Mouse (Mus musculus) adrenal gland, adult 8-10 months (tissue): Measurements from ENCODE around the gene Lhfp. TPM values are rescaled to one million over a fixed set of nuclear protein-coding genes. Genes with fewer than 3 reads are reported as not detected.
"Not testable (repeated sequence)": the region's sequence is repeated elsewhere in the genome, so short reads cannot be mapped to it uniquely, and the experiment has no call there.

Source experiments
- DNase-seq: peaks from one replicate; pipeline ENCODE4 v3.0.0; 2022
- total RNA-seq, 4 experiments: library from RNA; stranded (reverse); gene quantifications; 2 replicates each; pipeline ENCODE4 v1.2.4; 2022

Lhfp gene
- total RNA-seq, 4 experiments from 2014 or later: 17.4 to 26.7 (median 23.4) TPM

DNA sequence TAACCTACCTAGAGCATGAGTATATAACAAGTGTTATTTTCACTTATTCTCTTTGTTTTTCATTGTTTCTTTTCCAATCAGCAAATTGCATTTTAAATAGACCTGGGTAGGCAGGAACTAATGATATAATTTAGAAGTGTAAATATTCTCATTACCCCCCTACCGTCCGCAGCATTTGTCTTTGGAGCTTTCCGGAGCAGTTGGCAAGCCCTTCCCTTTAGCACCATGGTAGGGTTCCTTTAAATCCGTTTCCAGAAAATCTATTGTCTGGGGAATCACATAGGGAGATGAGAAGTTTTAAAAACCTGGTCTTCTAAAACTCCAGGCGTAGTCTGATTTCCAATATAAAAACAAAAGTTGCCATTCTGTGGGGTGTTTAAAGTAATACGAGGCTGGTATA, 59.5 kb downstream of the Lhfp start:
- DNase-seq: no peak

DNA sequence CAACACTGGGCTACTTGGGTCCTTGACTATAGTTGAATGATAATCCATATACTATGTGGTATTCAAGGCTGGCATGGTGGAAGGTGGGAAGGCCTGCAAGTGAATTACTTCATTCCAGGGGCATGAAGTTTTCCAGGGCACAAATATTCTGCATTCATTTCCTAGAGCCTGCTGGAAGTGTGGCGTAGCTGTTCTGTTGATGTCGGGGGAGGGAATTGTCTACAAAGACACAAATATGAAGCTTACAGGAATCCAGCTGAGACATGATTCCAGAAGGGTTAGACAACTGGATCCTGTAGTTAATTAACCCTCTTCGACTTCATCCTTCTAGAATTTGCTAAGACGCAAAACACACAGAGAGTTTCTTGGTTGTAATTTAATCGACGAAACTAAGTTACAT, 60.4 kb downstream of the Lhfp start:
- no peak for DNase-seq

DNA sequence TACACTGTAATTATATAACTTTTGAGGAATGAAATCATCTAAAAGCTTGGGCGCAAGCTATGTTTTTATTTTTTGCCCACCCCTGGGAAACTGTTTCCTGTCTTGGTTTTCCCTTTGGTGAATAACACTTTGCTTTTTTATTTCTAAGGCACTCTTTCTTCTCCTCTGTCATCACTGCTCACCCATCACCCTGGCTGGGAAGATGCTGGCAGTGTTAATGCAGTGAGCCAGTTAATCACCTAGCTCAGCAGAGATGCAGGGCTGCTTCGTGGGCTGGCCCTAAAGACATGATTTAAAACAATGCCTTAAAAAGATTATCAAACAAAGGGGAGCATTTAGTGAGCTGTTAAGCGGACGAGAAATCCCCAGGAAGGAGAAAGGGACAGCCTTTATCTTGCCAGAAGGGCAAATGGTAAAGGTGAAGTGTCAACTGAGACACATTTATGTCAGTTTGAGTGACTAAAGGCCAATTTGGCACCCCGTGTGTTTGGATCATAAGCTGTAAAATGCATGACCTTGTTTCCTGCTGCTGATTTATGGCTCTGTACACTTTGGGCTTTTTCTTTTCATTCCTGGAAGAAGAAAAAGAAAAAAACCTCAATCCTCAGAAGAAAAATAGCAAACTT, 60.9 kb downstream of the Lhfp start:
- no peak for DNase-seq

DNA sequence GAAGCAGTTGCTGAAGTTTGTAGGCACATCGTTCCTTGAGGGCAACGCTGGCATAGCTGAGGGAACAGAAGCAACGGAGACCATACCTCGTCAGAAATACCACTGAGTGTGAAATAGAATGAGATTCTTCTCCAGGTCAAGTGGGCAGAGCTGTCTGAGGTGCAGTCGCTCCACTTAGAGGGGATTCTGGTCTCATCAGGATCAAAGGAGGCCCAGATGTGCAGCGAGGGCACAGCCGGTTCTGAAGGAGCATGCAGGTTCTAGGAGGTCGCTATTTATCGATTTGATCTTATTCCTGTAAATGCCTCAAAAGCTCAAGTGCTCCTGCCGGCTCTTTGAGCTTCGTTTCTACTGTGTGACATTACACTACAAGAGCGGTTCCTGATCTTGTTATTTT, 61.4 kb downstream of the Lhfp start:
- no peak for DNase-seq

DNA sequence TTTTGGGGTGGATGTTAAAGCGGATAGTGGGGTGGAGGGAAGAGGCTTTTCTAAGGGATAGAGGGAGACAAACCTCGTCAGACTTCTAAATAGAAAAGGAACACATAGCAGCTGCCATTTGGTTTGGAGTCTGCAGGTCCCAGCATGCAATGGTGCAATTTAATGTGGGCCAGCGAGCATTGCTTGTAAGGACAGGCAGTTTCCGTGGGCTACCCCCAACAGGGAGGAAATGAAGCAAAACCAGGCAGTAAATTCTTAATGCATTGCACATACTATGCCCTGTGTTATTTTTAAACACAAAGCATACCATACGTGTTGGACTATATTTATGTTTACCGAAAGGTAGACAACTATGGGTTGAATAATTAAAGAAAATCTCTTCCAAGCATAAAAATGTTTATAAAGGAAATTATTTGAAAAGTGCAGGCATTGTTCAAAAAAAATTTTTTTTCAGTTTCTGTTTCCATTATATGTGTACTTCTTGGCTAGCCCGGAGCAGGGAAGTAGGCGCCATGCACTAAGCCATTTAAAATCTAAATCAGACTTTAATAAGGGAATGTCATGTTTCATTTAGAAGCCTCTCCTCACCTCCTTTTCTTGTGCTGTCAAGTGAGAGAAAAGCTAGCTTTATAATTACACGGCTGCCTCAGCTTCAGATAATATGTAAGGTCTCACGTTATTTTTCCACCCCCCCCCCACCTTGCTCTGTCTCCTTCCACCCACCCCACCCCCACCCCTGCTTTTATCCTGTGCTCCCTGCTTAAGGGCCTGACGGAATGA, 67.5 kb downstream of the Lhfp start:
- DNase-seq: no peak

DNA sequence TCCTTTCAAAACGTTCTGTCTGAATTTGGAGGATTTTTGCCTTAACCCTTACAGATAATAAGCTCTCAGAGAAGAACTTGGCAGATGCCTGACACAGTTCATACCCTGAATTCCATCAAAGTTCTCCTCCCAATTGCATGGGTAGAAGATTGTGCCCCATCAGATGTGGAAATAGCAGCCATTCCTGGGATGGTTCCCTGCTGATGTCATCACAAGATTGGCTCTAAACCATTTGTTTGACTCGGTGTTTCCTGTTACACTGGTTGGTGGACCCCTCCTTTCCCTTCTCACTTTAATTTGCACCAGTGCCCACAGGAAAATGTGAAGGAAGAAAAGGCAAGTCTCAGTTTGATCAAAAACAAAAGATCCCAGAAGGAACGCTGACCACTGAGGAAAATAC, 68.6 kb downstream of the Lhfp start:
- DNase-seq: no peak

DNA sequence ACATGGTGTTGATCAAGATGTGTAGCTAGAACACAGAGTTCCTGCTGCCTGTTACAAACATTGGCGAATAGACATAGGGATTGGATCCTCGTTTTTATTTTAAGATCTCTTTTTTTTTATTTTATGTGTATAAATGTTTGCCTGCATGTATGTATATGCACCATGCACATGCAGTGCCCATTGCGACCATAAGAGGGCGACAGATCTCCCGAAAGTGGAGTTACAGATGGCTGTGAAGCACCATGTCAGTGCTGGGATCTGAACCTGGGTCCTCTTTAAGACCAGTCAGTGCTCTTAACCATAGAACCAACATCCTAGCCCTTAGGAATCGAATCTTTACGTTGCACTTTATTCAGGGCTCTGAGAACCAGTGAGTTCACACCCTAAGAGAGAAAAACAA, 70.7 kb downstream of the Lhfp start:
- no peak for DNase-seq

DNA sequence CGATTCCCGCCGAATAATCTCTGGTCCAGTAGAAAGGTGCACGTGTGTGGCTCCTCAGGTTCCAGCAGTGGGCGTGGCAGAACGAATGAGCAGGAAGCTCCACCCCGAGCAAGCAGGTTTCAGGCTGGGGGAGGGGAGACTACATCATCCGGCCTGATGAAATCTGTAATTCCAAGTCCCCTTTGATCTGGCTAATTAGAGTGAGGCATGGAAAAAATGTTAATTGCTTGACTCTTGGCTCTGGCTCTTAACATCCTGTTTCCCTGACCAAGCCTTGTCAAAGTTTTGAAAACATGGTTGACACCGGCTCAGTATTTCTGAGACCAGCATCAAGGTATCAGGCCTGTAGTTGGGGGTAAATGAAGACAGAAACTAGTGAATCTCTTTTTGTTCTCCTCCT, 77.4 kb downstream of the Lhfp start:
- not testable (repeated sequence) for DNase-seq

DNA sequence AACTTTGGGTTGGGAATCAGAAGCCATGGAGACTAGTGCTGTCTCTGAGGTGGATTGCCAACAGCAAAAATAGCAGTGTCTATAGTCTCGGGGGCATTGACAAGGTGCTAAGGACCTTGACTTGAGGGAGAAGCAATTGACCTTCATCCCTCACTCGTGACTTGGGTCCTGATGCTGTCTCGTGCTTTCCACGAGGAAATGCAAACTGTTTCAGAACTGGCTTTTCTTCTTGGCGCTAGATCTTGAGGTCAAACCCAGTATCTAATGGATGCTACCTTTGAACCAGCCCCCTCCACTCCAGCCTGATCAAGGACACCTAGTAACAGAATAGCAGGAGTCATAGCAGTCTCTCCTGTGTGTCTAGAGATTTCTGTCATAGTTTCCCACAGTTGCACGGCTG, 78.7 kb downstream of the Lhfp start:
- DNase-seq: no peak

DNA sequence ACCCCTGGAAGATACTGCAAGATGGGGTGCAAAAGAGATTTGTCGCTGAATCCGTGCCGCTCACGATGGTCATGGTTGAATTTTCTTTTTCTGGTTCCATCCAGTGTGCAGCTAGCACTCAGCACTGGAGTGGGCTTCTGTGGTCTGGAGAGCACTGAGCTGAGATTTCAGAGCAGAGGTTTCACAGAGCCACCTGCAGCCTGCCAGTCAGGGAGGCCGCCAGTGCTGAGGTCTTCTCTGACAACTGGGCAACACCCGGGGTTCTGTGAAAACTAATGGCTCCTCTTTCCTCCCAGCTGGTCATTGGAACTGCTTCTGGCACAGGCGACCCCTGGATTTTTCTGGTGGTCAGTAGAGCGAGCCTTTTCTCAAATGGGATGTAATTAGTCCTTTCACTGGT, 84.2 kb downstream of the Lhfp start:
- no peak for DNase-seq

DNA sequence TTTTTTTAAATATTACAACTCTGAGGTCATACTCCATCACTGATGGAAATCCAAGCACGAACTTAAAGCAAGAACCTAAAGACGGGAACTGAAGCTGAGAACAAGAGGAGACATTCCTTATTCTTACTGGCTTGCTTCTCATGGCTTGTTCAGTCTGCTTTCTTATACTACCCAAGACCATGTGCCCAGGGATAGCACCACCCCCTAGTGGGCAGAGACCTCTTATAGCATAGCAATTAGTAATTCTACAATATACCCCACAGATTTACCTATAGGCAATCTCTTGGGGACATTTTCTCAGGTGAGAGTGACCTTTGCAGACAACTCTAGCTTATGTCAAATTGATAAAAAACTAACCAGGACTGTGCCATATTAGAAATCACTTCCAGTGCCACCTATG, 97.5 kb downstream of the Lhfp start:
- DNase-seq: no peak

DNA sequence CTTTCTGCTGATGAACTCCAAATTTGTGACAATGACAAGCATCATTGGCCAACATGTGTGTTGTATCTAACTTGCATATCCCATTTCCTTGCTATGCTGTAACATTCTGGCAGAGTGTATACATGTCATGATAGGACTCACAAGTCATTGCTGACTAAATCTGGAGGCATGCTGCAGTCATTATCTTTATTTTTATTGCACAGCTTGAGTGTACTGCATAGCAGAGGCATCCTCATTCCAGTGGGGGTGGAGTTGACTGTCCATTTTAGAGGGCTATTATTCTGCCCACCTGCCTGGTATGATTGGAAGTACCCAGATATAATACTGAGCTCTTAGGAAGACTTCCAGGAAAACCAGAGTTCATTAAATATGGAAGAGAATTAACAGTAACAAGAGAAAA, 97.9 kb downstream of the Lhfp start:
- DNase-seq: no peak

DNA sequence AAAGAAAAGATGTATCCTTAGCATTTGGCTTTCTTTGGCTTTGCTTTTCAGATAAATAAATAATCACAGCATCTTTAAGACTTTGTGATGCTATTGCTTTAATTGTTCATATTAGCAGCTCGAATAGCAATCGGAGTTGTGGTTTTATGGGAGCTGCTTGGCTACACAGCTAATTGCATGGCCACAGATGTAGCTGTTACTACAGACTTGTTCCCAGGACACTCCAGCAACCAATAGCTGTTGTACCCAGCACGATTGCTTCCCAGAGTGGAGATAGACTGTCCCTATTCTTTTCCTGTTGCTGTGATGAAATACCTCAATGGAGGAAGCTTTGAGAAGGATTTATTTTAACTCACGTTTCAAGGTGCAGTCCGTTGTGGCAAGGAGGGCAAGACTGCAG, 98.3 kb downstream of the Lhfp start:
- no peak for DNase-seq

DNA sequence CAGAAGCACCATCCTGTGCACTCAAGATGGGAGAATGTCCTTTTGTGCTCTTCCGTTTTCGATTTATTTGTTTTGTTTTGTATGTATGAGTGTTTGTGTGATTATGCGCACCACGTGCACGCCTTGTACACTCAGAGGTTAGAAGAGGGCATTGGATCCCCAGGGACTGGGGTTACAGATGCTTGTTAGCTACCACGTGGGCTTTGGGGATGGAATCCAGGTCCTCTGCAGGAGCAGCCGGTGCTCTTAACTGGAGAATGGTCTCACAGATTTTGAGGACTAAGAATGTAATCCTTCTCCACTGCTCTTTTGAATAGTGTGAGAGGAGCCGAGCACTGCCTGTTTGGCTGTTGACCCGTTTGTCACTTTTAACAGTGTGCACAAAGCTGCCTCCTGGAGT, 101.2 kb downstream of the Lhfp start:
- no peak for DNase-seq

DNA sequence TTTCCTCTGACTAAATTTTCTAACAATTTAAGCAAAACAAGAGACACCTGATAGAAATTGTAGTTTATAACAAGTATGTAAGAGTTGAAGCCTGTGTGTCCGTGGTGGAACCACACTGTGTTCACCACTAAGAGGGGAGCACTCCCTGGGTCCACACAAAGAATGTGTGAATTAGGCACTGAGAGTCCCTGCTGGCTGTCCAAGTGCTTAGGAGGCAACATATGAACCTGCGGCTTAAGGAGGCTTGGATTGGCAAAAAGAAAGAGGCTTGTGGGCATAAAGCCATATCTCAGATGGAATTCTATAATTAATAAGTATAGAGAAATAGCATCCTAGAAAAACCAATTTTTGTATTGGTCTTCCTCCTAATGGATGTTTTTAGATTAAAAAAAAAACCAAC, 104.2 kb downstream of the Lhfp start:
- DNase-seq: no peak

DNA sequence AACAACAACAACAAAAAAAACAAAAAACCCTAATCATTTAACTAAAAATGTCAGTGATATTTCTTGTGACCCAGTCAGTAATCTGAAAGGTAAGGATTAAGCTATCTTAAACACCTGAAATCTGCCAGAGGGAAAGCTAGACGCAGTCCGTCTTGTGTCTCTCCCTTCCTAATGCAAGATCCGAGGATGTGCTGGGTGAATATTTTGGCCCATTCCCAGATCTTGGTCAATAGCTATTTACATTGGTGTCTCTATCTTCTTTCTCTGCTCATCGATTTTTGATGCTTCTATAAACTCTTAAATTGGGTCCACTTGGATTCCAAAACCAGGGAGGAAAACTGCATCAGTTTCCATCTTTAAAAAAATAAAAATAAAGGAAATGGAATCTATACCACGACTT, 104.6 kb downstream of the Lhfp start:
- no peak for DNase-seq

DNA sequence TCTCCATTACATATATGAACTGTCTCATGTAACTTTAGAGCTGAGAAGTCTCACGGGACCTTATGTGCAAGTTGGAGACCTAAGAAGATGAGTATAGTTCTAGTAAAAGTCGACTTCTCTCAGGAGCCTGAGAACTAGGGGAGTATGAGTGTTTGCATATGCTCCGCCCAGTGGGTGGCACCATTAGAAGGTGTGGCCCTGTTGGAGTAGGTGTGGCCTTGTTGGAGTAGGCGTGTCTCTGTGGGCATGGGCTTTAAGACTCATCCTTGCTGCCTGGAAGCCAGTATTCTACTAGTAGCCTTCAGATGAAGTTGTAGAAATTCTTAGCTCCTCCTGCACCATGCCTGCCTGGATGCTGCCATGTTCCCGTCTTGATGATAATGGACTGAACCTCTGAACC, 105.7 kb downstream of the Lhfp start:
- DNase-seq: no peak

DNA sequence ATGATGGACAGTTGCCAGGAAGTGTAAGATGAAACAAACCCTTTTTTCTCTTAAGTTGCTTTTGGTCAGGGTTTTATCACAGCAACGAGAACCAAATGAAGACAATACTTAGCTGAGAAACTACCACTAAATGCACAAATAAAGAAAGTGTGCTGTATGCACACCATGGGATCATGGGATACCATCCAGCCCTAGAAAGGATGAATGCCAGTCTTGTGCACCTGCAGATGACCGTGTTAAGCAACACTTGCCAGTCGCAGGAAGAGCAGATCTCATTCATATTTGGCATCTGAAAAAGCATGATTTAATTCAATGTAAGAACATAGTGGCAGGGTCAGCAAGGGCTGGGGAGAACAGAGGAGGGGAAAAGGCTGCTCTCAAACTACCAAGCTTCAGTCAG, 107.4 kb downstream of the Lhfp start:
- no peak for DNase-seq

DNA sequence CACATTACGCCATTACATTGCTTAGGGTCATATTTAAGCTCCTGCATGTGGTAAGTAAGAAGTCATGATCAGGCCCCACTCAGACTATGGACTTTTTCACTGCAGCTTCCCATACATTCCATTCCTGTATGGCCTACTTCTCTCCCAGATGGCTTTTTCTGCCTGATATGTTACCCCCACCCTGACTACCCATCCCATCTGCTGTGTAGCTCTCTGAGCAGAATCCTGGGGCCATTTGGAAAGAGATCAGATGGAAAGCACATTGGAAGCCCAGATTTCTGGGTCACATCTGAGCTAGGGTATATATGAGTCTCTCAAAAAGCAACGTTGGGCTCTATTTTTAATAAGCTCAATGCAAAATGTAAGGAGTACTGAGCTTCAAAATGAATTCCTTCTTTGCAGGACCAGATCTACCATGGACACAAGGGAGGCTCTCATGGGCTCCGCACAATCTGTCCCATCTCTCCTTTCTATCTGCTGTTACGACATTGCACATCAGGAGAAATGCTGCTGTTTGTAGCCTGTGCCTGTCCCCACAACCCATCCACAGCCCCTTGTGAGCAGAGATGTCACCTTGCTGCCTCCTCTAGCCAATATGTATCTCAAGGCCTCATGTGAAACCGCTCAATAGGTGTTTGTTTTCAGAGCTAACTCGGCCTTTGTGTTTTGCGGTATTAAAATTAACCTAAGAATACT, 108.4 kb downstream of the Lhfp start:
- no peak for DNase-seq

DNA sequence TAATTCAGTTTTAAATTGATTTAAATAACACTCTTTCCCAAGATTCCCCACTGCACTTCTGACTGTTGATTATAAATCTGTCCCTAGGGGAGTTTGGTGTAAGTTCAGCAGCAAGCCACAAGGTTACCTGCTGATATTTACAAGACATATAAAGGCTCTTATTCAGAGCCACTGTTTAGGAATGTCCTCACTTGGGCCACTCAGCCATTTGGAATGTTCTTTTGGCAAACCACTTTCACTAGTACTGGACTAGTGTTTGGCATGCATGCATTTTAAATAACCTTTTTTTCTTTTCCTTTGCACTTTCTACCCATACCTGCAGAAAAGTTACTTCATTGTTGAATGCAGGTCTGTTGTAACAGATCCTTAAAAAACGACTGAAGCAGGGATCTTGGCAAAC, 109.8 kb downstream of the Lhfp start:
- DNase-seq: no peak

DNA sequence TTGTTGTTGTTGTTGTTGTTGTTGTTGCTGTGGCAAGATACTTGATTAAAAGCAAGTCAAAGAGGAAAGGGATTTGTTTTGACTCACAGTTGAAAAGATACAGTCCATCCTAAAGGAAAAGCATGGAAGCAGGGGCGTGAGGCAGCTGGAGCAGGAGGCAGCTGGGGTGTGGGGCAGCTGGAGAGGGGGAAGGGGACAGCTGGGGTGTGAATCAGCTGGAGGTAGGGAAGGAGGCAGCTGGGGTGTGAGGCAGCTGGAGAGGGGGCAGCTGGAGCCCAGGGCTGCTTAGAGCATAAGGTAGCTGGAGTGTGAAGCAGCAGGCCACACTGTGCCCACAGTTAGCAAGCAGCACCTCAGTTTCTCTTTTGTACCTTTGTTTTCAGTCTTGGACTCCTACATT, 110.3 kb downstream of the Lhfp start:
- no peak for DNase-seq

DNA sequence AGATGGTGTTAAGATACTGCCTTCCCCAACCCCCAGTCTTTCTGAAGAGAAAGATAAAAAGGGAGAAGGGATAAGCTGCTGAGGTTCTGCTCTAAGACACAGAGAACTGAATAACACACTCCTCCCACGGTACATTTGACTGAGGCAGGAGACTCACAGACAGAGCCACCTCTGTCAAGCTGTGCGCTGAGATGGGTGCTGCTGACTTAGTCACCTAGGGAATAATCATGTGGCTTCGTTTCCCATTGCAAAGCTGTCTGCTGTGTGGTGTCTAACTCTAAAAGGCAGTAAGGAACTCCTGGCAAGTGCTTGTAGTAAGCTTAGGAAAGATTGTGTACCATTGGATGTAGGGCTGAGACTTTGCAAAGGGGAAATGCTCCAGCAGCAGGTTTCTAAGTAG, 120.6 kb downstream of the Lhfp start:
- DNase-seq: no peak

DNA sequence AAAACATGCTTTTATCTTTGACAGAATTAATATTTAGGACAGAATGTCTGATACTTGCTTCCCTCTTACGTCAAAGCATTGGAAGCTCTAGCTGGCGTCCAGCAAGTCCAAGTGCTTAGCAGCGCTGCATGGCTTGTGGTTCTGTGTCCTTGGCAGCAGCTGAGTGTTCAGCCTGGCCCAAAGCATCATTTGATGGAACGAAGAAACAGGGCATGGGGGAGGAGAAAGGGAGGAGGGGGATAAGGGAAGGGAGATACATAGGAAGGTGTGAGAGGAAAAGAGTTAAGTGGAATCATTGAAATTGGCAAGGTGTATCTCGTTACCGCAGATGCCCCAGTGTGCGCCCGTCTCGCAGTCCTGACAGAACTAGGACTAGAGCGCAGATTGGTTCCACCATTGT, 124.0 kb downstream of the Lhfp start:
- DNase-seq: no peak

DNA sequence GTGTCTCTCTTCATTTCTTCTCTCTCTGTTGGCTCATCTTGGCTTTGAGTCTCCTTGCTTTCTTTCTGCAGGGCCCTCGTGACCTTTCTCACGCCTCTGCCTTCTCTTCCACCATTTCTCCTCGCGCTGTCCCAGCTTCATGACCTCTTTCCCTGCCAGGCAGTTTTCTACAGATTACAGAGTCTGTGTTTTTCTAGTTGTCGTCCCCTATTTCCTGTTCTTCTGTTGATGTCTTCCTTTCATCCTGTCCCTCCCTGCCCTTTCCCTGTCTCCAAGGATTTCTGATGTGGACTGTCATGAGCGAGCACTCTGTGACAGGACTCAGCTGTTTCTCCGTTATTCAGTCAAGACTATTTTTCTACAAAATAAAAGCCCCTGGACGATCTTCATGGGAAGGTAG, 124.7 kb downstream of the Lhfp start:
- DNase-seq: no peak
